Mouse (Mus musculus): ENCODE measurements around the gene Krtap1-3.

The Krtap1-3 gene

GRCm38 (mm10) chr11:99562580-99562979 is 28.6 kb downstream of the Krtap1-3 start:
- ATAC-seq (ENCODE audit: insufficient number of reproducible peaks, low FRiP score, low TSS enrichment): no peak

- no peak for ATAC-seq (ENCODE audit: insufficient number of reproducible peaks, low FRiP score, low TSS enrichment)
Measured at GRCm38 (mm10) chr11:99559366-99559765, 31.8 kb downstream of the Krtap1-3 start, which contains the start of gene Gm11939. Gm11939 (minus strand) TSS chr11:99559466.

- no peak for ATAC-seq (ENCODE audit: insufficient number of reproducible peaks, low FRiP score, low TSS enrichment)
Measured at GRCm38 (mm10) chr11:99557976-99558745, 33.0 kb downstream of the Krtap1-3 start.

GRCm38 (mm10) chr11:99556753-99557152 is 34.4 kb downstream of the Krtap1-3 start, which contains the start of gene Krtap3-2:
Krtap3-2 (minus strand) TSS chr11:99556853.
- ATAC-seq (ENCODE audit: insufficient number of reproducible peaks, low FRiP score, low TSS enrichment): no peak

- no peak for ATAC-seq (ENCODE audit: insufficient number of reproducible peaks, low FRiP score, low TSS enrichment)
Measured at GRCm38 (mm10) chr11:99556195-99556594, 34.9 kb downstream of the Krtap1-3 start.

GRCm38 (mm10) chr11:99550765-99551164 is 40.4 kb downstream of the Krtap1-3 start, which contains the start of gene Krtap3-3:
Krtap3-3 (minus strand) TSS chr11:99550865.
- no peak for ATAC-seq (ENCODE audit: insufficient number of reproducible peaks, low FRiP score, low TSS enrichment)

GRCm38 (mm10) chr11:99547892-99548291 is 43.2 kb downstream of the Krtap1-3 start:
- ATAC-seq (ENCODE audit: insufficient number of reproducible peaks, low FRiP score, low TSS enrichment): no peak
